Mouse (Mus musculus): ENCODE results near the gene Camta1.

Camta1 gene

DNA sequence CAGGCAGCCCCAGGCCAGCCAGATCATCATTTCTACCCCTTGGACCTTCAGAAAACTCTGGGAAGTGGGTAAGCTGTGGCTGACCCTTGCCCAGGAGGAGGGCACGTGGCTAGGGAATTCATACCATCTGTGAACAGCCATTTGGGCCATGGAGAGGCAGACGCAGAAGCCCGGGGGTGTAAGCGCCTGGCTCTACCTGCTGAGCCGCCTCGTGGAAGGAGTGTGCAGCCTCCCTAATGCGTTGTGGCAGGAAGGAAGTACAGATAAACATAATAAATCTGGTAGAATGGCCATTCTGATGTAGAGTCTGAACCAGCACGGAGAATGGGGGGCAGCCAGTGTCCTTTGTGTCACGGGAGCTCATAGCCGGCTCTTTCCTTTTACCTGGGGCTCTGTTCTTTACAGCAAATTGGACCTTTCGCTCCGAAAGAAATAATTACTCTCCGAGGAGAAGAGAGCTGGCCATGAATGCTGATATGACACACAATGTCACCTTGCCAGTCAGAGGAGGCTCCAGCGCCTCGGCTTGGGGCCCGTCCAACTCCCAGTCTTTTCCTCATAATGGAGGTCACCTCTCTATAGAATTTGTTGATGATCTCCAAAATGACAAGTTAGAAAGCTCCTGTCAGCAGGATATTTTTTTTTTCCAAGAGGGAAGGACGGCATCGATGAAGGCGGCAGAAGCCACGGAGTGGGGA lies 500.6 kb downstream of the Camta1 start:
- DNase-seq = no peak

DNA sequence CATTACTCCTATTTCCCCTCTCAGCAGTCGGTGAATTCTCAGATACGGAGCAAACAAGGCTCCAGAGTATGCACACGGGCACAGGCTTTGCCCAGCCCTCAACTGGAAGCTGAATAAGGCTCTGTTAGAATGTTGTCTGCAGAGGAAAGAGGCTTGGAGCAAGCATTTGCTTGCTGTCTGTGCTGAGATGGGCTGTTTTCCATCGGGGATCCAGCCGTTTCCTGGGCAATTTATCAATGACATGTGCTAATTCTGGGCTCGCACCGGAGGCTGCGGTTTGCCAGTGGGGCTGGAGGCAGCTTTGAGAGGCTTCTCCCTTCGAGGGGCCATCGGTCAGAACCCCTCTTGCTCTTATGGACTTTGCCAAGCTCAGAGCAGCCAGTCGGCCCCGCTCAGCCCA lies 506.2 kb downstream of the Camta1 start:
- DNase-seq = no peak

GRCm38 (mm10) chr4:151352791-151353190 lies 508.9 kb downstream of the Camta1 start:
- no peak for DNase-seq

GRCm38 (mm10) chr4:151352249-151352648 lies 509.4 kb downstream of the Camta1 start:
- DNase-seq = no peak

DNA sequence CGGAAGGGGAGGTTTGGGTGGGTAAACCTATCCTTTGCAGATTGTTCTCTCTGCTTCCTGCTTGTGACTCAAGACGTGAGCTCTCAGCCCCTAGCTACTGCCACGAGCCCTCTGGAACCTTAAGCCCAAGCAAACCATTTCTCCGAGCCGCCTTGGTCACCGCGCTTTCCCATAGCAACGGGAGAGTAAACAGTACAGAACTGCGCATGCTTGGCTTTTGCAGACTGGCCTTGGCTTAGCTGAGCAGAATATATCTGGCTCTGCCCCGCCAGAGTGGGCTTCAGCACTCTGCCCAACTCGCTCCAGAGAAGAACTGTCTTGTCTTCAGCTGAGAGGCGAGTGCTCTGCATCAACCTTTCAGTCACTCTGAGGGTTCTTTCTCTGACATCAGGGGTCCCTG lies 509.9 kb downstream of the Camta1 start:
- no peak for DNase-seq

- DNase-seq = no peak
Measured at GRCm38 (mm10) chr4:151347620-151348019, 514.1 kb downstream of the Camta1 start.

DNA sequence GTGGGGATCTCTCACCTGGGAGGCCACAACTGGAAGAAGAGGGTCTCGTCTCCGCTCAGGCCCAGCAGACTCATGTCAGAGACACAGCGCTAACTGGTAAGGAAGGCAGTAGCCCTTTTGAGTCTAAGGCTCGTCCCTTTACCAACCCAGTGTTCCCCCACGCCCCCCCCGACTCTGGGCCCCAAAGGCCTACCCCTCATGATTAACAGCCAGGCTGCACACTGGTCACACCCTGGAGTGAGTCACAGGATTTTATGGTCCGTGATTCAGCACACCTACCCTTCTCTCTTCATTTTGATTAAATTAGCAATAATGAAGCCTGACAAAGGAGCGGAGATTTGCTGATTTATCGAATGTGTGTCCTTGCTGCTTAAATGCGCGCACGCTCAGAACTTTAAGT lies 515.0 kb downstream of the Camta1 start:
- no peak for DNase-seq

GRCm38 (mm10) chr4:151344811-151345210 lies 516.9 kb downstream of the Camta1 start:
- DNase-seq = no peak

GRCm38 (mm10) chr4:151339421-151339820 lies 522.3 kb downstream of the Camta1 start:
- no peak for DNase-seq

DNA sequence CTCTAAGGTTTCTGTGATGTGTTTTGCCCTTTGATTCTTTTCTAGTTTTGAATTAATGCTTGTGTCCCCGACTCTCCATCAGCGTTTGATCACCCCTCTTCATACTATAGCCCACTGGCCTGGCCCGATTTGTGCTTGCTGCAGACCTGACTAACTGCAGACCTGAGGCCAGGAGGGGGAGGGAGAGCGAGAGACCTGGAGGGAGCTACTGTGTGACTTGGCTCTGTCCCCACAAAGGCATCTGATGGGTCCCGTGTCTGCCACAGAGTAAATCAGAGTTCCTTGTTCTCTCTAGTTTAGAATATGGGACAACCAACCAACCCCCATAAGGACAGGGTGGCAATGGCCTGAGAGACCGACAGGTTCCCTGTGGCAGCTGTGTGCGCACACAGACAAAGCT lies 522.7 kb downstream of the Camta1 start:
- no peak for DNase-seq

GRCm38 (mm10) chr4:151337543-151337942 lies 524.1 kb downstream of the Camta1 start:
- no peak for DNase-seq

- no peak for DNase-seq
Measured at GRCm38 (mm10) chr4:151336413-151336812, 525.3 kb downstream of the Camta1 start.

GRCm38 (mm10) chr4:151334951-151335742 lies 526.5 kb downstream of the Camta1 start:
- DNase-seq = peak; percentile 15 to 16

- DNase-seq = no peak
Measured at GRCm38 (mm10) chr4:151332074-151332849, 529.4 kb downstream of the Camta1 start.

- no peak for DNase-seq
Measured at GRCm38 (mm10) chr4:151330983-151331382, 530.7 kb downstream of the Camta1 start.

GRCm38 (mm10) chr4:151328071-151328470 lies 533.6 kb downstream of the Camta1 start:
- DNase-seq = no peak

- DNase-seq = no peak
Measured at GRCm38 (mm10) chr4:151326971-151327686, 534.5 kb downstream of the Camta1 start.

DNA sequence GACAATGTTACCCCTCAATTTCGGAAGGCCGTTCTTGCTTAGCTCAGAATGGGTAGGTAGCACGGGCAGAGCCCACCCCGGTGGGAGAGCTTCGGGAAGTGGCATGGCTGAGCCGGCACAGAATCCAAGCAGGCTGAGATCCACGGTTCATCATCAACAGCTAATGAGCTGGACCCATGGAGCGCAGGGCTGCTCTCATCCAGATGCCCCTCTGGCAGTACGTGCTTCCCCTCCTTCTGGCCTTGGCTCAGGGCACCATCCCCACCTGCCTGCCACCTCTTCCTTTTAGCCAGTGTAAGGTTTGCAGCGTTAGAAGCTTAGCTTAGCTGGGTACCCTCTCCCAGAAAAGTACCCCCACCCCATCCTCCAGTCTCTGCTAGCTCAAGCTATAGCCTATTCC lies 545.2 kb downstream of the Camta1 start:
- no peak for DNase-seq

DNA sequence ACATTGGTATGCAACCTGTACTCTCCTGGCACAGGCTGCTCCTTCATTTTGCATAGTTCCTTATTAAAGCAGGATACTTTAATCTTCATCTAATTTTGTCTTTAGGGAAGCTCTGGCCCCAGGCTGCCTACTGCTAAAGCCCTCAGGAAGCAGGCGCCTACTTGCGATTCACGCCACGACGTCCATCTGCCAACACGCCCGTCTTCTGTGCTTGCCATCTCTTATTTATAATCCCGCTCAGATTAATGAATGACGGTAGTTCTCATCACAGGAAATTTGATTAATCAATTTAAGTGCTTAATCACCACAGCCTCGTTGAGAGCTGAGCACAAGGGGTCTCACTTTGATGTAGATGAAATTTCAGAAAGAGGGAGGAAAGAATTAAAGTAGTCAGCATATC lies 546.0 kb downstream of the Camta1 start:
- DNase-seq = no peak

DNA sequence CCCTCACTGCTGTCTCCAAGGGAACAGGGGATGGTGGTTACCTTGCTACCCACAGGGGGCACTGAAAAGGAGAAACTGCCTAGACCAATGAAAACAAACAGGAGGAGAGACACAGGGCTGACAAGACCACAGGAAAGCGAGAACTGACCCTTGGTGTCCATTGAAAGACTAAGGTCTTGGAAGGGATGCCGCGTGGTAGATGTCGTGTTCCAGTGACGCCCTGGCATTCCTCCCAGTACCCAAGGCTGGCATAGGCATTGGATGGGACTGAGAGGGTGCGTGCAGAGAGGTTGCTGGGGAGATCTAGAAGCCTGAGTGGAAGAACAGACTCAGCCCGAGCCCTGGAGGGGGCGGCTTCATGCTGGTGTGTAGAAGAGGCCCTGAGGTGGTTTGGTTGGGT lies 550.9 kb downstream of the Camta1 start:
- no peak for DNase-seq

DNA sequence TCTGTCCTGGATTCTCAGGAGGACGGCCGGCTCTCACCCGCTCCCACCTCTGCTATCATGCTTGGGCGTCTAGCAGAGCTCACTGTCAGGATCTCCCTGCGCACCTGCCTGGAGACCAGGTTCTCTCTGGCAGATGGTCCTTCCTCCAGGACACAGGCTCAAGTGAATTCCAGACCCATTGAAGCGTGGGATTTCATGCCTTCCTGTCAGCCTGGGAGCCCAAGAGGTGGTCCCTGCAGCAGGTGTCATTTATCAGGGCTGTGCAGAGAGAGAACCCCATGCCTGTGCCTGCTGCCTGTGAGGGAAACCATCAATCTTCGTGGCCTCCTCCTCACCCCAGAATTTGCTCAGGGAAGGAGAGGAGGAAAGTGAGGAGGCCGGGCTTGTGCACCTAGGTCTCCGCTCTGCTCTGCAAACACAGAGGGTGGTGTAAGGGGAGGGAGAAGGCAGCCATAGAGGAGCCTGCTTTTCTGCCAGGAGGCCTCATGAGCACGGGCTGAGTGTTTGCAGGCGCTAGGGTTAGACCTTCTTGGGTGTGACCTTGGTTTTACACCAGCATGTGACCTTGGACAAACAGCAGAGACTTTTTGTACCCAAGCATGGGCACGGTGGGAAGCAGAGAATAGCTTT lies 551.5 kb downstream of the Camta1 start:
- no peak for DNase-seq

DNA sequence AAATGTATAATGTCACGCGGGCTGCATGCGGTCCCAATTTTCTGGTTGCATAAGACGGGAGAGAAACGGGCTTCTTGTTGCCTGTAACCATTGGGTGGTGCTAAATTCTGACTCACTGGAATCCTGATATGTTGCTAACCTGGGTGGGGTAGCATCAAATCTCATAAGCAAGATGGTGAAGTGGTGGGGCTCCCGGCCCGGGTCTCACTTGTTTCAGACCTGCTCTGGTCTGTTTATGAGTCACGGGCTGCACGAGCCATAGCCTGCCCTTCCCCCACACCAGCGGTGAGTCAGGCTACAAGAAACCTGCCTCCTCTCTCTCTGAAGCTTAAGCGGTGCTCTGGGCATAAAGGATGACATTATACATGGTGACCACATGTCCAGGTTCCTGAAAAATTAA lies 554.8 kb downstream of the Camta1 start:
- no peak for DNase-seq

Measured in B cell, adult 2 months (primary cell).